In the genomic region with DNA sequence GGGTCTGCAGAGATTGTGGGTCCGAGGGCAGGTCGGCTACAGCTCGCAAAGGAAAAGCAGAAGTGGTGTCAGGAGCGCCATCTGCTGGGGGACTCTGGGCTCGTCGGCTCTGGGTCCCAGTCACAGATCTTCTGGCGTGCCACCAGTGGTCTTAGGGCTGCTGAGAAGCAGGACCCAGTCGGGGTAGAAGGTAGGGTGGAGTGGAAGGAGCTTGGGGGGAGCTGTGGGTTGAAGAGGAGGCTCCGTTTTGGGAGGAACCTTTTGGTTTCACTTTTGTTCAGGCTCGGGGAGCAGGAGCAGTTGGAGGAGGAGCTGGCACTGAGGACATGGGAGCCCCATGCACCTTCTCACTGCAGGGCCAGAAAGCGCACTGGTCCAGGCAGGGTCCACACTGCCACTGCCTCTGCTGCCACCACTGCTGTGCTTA, we compare ENCODE assay signal across 7 mouse cellular contexts.
DNase-seq lines count a peak whose midpoint lies in the region; ATAC-seq lines count a peak whose summit lies in the region.
"Not testable (repeated sequence)": the region's sequence is repeated elsewhere in the genome, so short reads cannot be mapped to it uniquely, and the experiment has no call there.

No protein-coding gene starts in this region.

- H3K27ac ChIP-seq in embryonic facial prominence, embryonic 13.5 days; intestine, embryonic 15.5 days; macrophage: not testable (repeated sequence)

- not testable (repeated sequence) for H3K9ac ChIP-seq in embryonic facial prominence, embryonic 13.5 days; intestine, embryonic 15.5 days

- 2% methylated on average over 6 of the region's 11 CpGs for WGBS in embryonic facial prominence, embryonic 13.5 days
- WGBS in intestine, embryonic 15.5 days: 13% methylated on average over 8 of the region's 11 CpGs
- 20% methylated on average over 1 of the region's 11 CpGs for WGBS in macrophage (ENCODE audit: missing documents)

- H3K4me3 ChIP-seq in embryonic facial prominence, embryonic 13.5 days: peak overlapping the region; percentile 26; the same call in 1 of the 2 replicates
- peak overlapping the region; percentile 31 for H3K4me3 ChIP-seq in intestine, embryonic 15.5 days (replicated peaks)
- peak overlapping the region; percentile 34 for H3K4me3 ChIP-seq in macrophage (ENCODE audit: inconsistent target)

- not testable (repeated sequence) for H3K9me3 ChIP-seq in embryonic facial prominence, embryonic 13.5 days; intestine, embryonic 15.5 days

- H3K4me1 ChIP-seq in embryonic facial prominence, embryonic 13.5 days; intestine, embryonic 15.5 days (replicated peaks): not testable (repeated sequence)

- H3K27me3 ChIP-seq in embryonic facial prominence, embryonic 13.5 days; intestine, embryonic 15.5 days (replicated peaks): not testable (repeated sequence)

- H3K79me2 ChIP-seq in macrophage (ENCODE audit: inconsistent target): not testable (repeated sequence)

- peak overlapping the region; percentile 45 for H3K4me2 ChIP-seq in embryonic facial prominence, embryonic 13.5 days
- H3K4me2 ChIP-seq in intestine, embryonic 15.5 days (replicated peaks): peak overlapping the region; percentile 50

- peak; percentile 46 for DNase-seq in adrenal gland, adult 2 months
- peak; percentile 26 to 32 for DNase-seq in heart, adult 9 months (ENCODE audit: low spot score in 2 of 2)
- peak; percentile 11 to 12 for DNase-seq in left cerebral cortex, postnatal 36 days (ENCODE audit: low spot score in 2 of 2)
- DNase-seq in ovary, postnatal 14 days (ENCODE audit: low spot score): peak; percentile 9

- intact Hi-C loops in left cerebral cortex, postnatal 36 days (cut with DNase I): loop anchor here (10.0 kb wide), 1 partner anchor 311 kb away; the partner anchor contains the start of genes Rpl18a and Slc5a5

- H3K36me3 ChIP-seq in embryonic facial prominence, embryonic 13.5 days; intestine, embryonic 15.5 days; macrophage (ENCODE audit: inconsistent target): not testable (repeated sequence)

- ATAC-seq in embryonic facial prominence, embryonic 13.5 days (ENCODE audit: insufficient number of reproducible peaks, insufficient read depth, low FRiP score, low TSS enrichment, low read depth): not testable (repeated sequence)
- ATAC-seq in intestine, embryonic 15.5 days: peak; percentile 82
